Comparison of ENCODE assay signal across 9 mouse cellular contexts in genomic region chr10:29206730-29207129, GRCm38 (mm10). TPM values are rescaled to one million over a fixed set of nuclear protein-coding genes. Genes with fewer than 3 reads are reported as not detected.
A peak's percentile ranks its signal among the peaks of the same experiment; 100 is the strongest.
DNase-seq lines count a peak whose midpoint lies in the region; ATAC-seq and TF ChIP-seq lines count a peak whose summit lies in the region.
"Had no signal": no experiment of that assay in that cellular context is flagged by ENCODE, and none has a peak within 500 bp of the region (broad histone marks: within the 10 kb centered on the region; RNA-seq: fewer than 3 reads in every experiment).

No protein-coding gene starts in this region.

- H3K9me3 ChIP-seq in liver, postnatal 0 days (ENCODE audit: low read length), result no peaks in the 10 kb centered on the region

- no peak overlapping the region for H3K9ac ChIP-seq in liver, postnatal 0 days (replicated peaks)

- H3K4me2 ChIP-seq in liver, postnatal 0 days (ENCODE audit: low read depth, low read length), result no peak overlapping the region

- H3K4me1 ChIP-seq in liver, postnatal 0 days (ENCODE audit: insufficient read depth), result no peaks in the 10 kb centered on the region

- H3K36me3 ChIP-seq in liver, postnatal 0 days (replicated peaks; ENCODE audit: insufficient read depth, low read length), result no peaks in the 10 kb centered on the region

- no peak for TF ChIP-seq EP300 in liver, postnatal 0 days (IDR thresholded peaks at IDR 0.05; ENCODE audit: low read depth)

- DNase-seq in gastrocnemius, adult 18-20 months (ENCODE audit: low spot score), result peak; percentile 55
- no peak for DNase-seq in gastrocnemius, postnatal 10 days
- peak; percentile 41 for DNase-seq in testis, postnatal 10 days (ENCODE audit: low spot score)
- DNase-seq in testis, postnatal 14 days (ENCODE audit: low spot score), result no peak
- DNase-seq in fibroblast of lung, adult 2 months (ENCODE audit: low read depth), result peak; percentile 22
- DNase-seq in liver, postnatal 0 days, result no peak
- peak; percentile 46 for DNase-seq in telencephalon, adult 2 months (ENCODE audit: low read depth, low spot score)
- no peak for DNase-seq in ovary, adult 18-20 months (ENCODE audit: low spot score)

- TF ChIP-seq CTCF in liver, postnatal 0 days (IDR thresholded peaks at IDR 0.05; ENCODE audit: low read depth), result peak; percentile 62

- H3K27me3 ChIP-seq in liver, postnatal 0 days (ENCODE audit: insufficient read depth, low read length), result no peaks in the 10 kb centered on the region

- no peak overlapping the region for H3K27ac ChIP-seq in liver, postnatal 0 days (ENCODE audit: low read depth)

- ATAC-seq in liver, postnatal 0 days, result no peak

- no peak overlapping the region for H3K4me3 ChIP-seq in liver, postnatal 0 days (ENCODE audit: low read depth, low read length)

RNA-seq across cellular contexts. Expression of gene 9330159F19Rik, which starts 4.7 kb away (rescaled TPM):
- total RNA-seq in gastrocnemius, adult 18-20 months (2021), result 10 to 100 TPM; 47.5 to 74.0 TPM
- 10 to 100 TPM in 1 of 2 experiments, 1 to 10 TPM in 1; 9.9 to 10.9 TPM for total RNA-seq in gastrocnemius, postnatal 10 days (2021)
- not detected in 2 replicates for polyA plus RNA-seq in liver, postnatal 0 days (2015; fragmentation: Nextera tagmentation; extraction: Ambion mirVana)

RNA-seq across cellular contexts. Expression of gene Gm49353, which starts 8.0 kb away (rescaled TPM):
- not detected for total RNA-seq in gastrocnemius, adult 18-20 months (2021)
- total RNA-seq in gastrocnemius, postnatal 10 days (2021), result under 1 TPM in 1 of 2 experiments, not detected in 1; 0.52 TPM
- not detected in 2 replicates for polyA plus RNA-seq in liver, postnatal 0 days (2015; fragmentation: Nextera tagmentation; extraction: Ambion mirVana)
- polyA plus RNA-seq: intestine, embryonic 14.5 days had no signal

Comparison
In these comparisons a context has a peak if more than half of its experiments do, and no peak if none do; other contexts are left out.
1. DNase-seq: peak in gastrocnemius, adult 18-20 months (single experiment), testis, postnatal 10 days (single experiment), fibroblast of lung, adult 2 months (single experiment) and telencephalon, adult 2 months (single experiment); none in gastrocnemius, postnatal 10 days (single experiment), testis, postnatal 14 days (single experiment), liver, postnatal 0 days (single experiment) and ovary, adult 18-20 months (single experiment).
2. RNA of gene 9330159F19Rik, which starts 4.7 kb away (total RNA-seq): 47.5 to 74.0 TPM in gastrocnemius, adult 18-20 months; 9.9 to 10.9 TPM in gastrocnemius, postnatal 10 days; every median in the first group is over 4 times any median in the second.